Mouse (Mus musculus) lung, adult 2 months (tissue): ENCODE data around the gene Hoxc4.

Experiments used
- CTCF ChIP-seq: fragments of 200-500 bp; IDR thresholded peaks from 2 replicates; pipeline ENCODE4 v1.5.1; 2011; ENCODE audit warnings: mild to moderate bottlenecking, low read length, control low read depth; ENCODE audit not compliant: insufficient read depth
- POLR2A ChIP-seq: fragments of 200-500 bp; IDR thresholded peaks from 2 replicates; pipeline ENCODE4 v1.6.1; 2011; ENCODE audit warnings: low read depth, mild to moderate bottlenecking, control low read depth, low read length, borderline replicate concordance; ENCODE audit errors: extremely low read depth

- TF ChIP-seq POLR2A (no peak), CTCF (peak; percentile 94)
Observed at GRCm38 (mm10) chr15:102987124-102987833, 31.5 kb upstream of the Hoxc4 start.
